Mouse (Mus musculus) testis, postnatal 14 days (tissue): Measurements from ENCODE around the gene Cds1.
A peak's percentile ranks its signal among the peaks of the same experiment; 100 is the strongest.

ENCODE experiments used
- DNase-seq: peaks from one replicate; pipeline ENCODE4 v3.0.0; 2021; ENCODE audit warnings: low spot score

The Cds1 gene

GRCm38 (mm10) chr5:101764554-101765347, at the start of gene Cds1:
Gene Cds1 (plus strand): TSS chr5:101765130.
- DNase-seq: peak; percentile 87

GRCm38 (mm10) chr5:101724216-101724615, 40.7 kb upstream of the Cds1 start:
- DNase-seq: no peak

GRCm38 (mm10) chr5:101724756-101725155, 40.2 kb upstream of the Cds1 start:
- DNase-seq: no peak

DNA sequence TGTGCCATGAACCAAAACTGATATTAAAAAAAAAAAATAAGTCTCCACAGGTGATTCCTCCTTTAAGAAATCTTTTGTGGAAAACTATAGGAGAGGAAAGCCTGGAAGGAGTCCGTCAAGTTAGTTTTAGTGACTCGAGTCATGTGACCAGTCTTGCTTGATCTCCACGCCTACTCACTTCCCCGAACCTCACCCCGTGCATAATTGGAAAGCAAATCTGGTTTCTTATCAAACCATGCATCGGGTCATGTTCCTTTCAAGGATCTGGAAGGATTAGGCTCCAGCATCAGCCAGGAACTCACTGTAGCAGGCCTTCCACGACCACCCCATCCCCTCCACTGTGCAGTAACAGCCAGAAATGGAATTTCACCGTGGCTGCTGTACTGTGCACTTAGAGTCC, 39.2 kb upstream of the Cds1 start:
- no peak for DNase-seq

- DNase-seq: no peak
These were observed 38.6 kb upstream of the Cds1 start for GRCm38 (mm10) chr5:101726371-101726770.

DNA sequence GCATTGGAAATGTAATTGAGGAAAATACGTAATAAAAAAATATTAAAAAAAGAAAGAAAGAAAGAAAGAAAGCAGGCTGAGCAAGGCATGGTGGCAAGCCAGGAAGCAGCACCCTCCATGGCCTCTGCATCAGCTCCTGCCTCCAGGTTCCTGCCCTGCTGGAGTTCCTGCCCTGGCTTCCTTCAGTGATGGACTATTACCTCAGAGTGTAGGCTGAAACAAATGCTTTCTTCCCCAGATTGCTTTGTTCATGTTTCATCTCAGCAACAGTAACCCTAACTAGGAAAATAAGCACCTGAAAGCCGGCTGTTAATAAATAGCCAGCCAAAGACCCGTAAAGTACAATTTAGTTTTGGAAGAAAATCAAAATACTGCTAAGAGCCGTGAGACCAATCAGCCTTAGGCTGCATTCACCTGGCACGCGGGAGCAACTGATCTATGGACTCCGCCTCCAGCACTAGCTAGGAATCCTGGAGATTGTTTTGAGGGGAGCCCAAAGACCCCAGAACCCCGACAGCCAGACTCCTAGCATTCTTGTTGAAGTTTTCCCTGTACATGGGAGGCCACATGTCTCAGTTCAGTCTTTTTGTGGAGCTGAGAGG, 36.5 kb upstream of the Cds1 start:
- no peak for DNase-seq

DNA sequence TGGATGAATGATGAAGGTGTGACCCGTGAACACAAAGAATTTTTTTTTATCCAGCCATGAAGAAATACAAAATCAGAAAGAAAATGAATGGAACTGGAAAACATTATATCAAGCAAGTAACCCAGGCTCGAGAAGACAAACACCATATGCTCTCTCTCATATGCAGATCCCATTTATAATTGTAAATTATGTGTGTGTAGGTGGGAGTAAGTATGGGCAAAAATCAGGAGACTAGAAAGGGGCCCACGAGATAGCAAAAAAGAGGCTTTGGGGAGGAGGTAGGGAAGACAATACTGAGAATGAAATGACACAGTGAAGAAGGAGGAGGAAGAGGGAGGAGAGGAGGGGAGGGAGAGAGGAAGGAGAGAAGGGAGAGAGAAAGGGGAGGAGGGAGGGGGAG, 27.6 kb upstream of the Cds1 start:
- no peak for DNase-seq

GRCm38 (mm10) chr5:101740471-101741223, 24.3 kb upstream of the Cds1 start:
- DNase-seq: no peak

GRCm38 (mm10) chr5:101741224-101741591, 23.7 kb upstream of the Cds1 start:
- DNase-seq: no peak

DNA sequence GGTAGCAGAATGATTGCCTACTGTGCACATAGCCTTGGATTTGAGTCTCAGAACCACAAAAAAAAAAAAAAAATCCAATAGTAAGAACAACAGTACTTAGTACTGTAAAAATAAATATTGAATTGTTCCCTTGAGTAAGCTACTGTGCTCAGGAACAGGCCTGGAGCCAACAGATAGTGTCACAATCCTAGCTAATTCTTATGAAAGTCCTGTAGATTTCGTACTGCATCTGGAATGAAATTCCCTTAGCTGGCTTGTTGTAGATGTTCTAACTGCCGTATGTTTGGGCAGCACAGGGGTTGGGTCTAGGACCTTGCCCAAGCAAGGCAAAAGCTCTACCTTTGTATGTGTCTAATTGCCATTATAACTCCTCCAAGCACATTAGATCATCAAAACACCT, 22.9 kb upstream of the Cds1 start:
- DNase-seq: no peak

DNA sequence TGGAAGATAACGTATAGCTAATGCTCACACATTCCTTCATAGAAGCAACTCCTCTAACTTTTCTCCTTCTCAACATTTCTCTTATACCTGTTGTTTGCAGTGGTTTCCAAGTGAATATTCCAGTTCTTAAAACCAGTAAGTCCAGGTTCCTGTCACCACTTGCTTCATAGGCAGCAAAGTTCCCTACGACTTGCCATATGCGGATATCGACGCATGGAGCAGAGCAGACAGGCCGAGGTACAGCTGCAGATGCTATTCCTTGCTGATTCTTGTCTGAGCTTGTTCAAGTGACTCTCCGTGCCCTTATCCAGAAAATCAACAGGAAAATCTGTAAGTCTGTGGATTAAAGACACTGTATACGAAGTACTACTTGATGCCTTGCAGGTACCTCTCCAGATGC, 22.5 kb upstream of the Cds1 start:
- no peak for DNase-seq

DNA sequence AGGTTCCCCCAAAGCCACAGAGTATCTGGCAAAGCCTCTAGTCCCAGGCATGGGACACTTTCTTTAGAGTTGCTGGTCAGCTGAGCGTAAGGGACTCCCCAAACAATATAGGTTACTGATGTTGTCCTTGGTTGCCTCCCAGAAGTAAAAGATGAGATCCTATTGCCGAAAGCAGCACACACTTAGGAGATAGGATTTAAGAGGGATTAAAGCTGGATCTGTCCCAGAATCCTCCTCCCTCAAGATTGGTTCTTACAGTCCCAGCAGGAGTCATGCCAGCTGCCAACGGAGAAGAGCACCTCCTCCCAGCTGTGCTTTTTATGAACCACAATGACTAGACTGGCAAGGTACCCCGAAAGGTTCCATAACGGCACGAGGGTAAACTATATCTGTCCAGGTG, 20.0 kb upstream of the Cds1 start:
- no peak for DNase-seq

DNA sequence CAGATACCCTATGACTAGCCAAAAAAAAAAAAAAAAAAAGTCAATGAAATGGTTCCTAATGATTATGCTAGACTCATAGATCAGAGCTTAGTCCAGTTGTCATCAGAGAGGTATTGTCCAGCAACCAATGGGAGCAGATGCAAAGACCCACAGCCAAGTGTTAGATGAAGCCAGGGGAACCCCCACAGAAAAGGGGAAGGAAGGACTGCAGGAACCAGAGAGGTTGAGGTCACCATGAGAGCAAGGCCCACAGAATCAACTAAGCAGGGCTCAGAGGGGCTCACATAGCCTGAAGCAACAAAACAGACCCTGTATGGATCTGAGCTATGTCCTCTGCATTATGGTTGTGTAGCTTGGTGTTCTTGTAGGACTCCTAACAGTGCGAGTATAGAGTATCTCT, 11.2 kb upstream of the Cds1 start:
- no peak for DNase-seq

- DNase-seq: no peak
These were observed 7.3 kb upstream of the Cds1 start for GRCm38 (mm10) chr5:101757669-101758068.

- DNase-seq: no peak
These were observed 3.2 kb upstream of the Cds1 start for GRCm38 (mm10) chr5:101761685-101762084.

GRCm38 (mm10) chr5:101763571-101763970, 1.4 kb upstream of the Cds1 start:
- DNase-seq: no peak

- peak; percentile 33 for DNase-seq
These were observed 516 bp downstream of the Cds1 start for GRCm38 (mm10) chr5:101765390-101765901.

GRCm38 (mm10) chr5:101766248-101766647, 1.3 kb downstream of the Cds1 start:
- no peak for DNase-seq

DNA sequence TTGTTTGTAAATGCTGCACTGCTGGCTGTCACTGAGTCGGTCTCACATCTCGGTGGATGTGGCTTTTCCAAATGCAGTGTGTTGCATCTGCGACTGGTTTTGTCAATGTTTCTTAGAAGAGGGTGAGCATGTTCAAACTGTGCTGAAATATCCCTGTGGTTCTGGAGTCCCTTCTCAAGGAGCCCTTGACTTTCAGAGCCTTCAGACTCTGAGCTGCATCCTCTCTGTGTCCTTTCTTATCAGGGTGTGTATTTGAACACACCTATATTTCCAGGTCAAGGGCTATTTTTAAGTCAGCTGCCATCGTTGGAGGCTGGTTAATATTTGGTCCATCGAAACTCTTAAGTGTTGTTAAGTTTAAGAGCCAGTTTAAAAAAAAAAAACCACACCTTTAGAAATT, 2.2 kb downstream of the Cds1 start:
- DNase-seq: no peak

DNA sequence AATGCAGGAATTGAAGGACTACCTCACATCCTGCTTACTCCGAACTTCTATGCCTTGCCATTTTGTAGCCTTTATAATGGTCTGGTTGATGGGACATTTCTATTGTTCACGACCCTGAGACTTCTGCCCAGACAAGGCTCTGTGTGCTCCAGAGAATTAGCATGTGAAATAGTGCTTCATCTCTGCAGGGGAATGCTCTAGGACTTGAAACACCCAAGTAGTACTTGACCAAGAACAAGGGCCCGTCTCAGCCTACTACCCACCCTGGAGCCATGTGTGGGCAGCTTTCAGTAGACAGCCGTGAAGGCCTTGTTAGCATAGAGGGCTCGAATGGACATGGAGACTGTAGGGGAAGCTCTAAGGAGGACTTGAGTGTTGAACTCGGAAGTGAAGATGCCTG, 2.6 kb downstream of the Cds1 start:
- no peak for DNase-seq

- DNase-seq: no peak
These were observed 3.6 kb downstream of the Cds1 start for GRCm38 (mm10) chr5:101768558-101768957.

DNA sequence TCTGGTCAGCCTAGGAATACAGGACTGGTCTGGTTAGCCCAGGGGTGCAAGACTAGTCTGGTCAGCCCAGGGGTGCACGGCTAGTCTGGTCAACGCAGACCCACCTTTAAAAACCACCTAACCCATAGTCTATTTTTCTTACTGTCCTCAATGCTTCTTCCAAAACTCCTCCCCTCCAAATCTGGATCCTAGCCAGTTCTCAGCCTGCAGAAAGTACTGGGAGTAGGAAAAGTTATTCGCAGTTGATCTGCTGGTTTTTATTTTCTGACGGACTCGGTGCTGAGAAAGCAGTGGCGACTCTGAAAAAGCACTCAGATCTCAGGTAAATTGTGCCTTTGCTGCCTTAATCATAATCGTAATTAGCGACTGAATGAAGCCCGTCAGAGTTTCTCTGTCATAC, 7.7 kb downstream of the Cds1 start:
- DNase-seq: no peak

- DNase-seq: no peak
These were observed 10.3 kb downstream of the Cds1 start for GRCm38 (mm10) chr5:101775262-101775661.
